Mouse (Mus musculus) stomach, embryonic 16.5 days (tissue): ENCODE data around the gene Mmd2. TPM values are rescaled to one million over a fixed set of nuclear protein-coding genes. Genes with fewer than 3 reads are reported as not detected.

ENCODE experiments used
- polyA plus RNA-seq: library from polyadenylated mRNA; unstranded; fragments of >200 nt; fragmentation: Nextera tagmentation; extraction: Ambion mirVana; gene quantifications from 2 replicates; pipeline ENCODE4 v1.2.1, GENCODE M21; 2015

Mmd2 gene
- polyA plus RNA-seq, 1 experiment from 2014 or later: 3.6 TPM

Other genes starting within 250 kb of the Mmd2 start
- 3.5 and 3.7 TPM in 2 replicates for gene Foxk1, start 207.3 kb downstream of the Mmd2 start, polyA plus RNA-seq
- 9.5 and 10.4 TPM in 2 replicates for gene Ap5z1, start 144.9 kb downstream of the Mmd2 start, polyA plus RNA-seq
- not detected in 2 replicates for gene Papolb, start 78.7 kb downstream of the Mmd2 start, polyA plus RNA-seq
- 1.8 and 2.4 TPM in 2 replicates for gene Radil, start 57.7 kb downstream of the Mmd2 start, polyA plus RNA-seq
- gene Wipi2, start 18.9 kb upstream of the Mmd2 start, polyA plus RNA-seq: 34.0 and 38.9 TPM in 2 replicates
- 4.8 and 5.2 TPM in 2 replicates for gene Slc29a4, start 83.7 kb upstream of the Mmd2 start, polyA plus RNA-seq
- 15.3 and 16.9 TPM in 2 replicates for gene Tnrc18, start 208.9 kb upstream of the Mmd2 start, polyA plus RNA-seq